Mouse (Mus musculus) erythroblast, embryonic 14.5 days (primary cell): Measurements from ENCODE around the gene Gpt2.

Source experiments
- GATA1 ChIP-seq: IDR thresholded peaks from 2 replicates; pipeline ENCODE4 v1.6.1; 2012; ENCODE audit warnings: low read length, inconsistent platforms, mixed read lengths
- TAL1 ChIP-seq: IDR thresholded peaks from 3 replicates; pipeline ENCODE4 v1.6.1; 2012; ENCODE audit warnings: low read length, inconsistent platforms, mixed read lengths

DNA sequence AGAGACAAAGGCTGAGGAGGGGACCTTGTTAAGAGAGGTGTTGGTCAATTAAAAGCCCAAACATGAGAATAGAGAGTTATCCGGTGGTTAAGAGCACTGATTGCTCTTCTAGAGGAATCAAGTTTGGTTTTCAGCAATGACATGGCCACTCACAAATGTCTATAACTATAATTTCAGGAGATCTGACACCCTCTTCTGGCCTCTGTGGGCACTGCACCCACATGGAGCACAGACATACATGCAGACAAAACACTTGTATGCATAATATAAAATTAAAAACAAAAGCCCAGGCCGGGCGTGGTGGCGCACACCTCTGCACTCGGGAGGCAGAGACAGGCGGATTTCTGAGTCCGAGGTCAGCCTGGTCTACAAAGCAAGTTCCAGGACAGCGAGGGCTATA, 2.8 kb upstream of the Gpt2 start:
- TF ChIP-seq GATA1 (no peak), TAL1 (no peak)
